Mouse (Mus musculus) ES-E14 (cell line): ENCODE measurements around the gene Nos2. TPM values are rescaled to one million over a fixed set of nuclear protein-coding genes. Genes with fewer than 3 reads are reported as not detected.
"Not testable (repeated sequence)": the region's sequence is repeated elsewhere in the genome, so short reads cannot be mapped to it uniquely, and the experiment has no call there.

ENCODE experiments used
- DNase-seq: peaks from one replicate; pipeline ENCODE4 v3.0.0-alpha.2; 2013; ENCODE audit warnings: low read depth, low spot score
- H3K27ac ChIP-seq: 2 replicates; pipeline ENCODE4 v1.5.1; 2012; ENCODE audit warnings: low read depth, mild to moderate bottlenecking, low read length, moderate library complexity, mixed read lengths; ENCODE audit not compliant: poor library complexity, insufficient read depth, severe bottlenecking
- H3K36me3 ChIP-seq: 2 replicates; pipeline ENCODE4 v1.6.1; 2012; ENCODE audit warnings: mild to moderate bottlenecking, low read length, moderate library complexity, mixed read lengths; ENCODE audit not compliant: control insufficient read depth, poor library complexity, insufficient read depth, severe bottlenecking
- H3K4me1 ChIP-seq, 2 experiments: fragments of 150-350 bp in 1 of 2; sonication (generic) in 1 of 2; 2 replicates each; pipeline ENCODE4 v1.6.1; 2012; ENCODE audit warnings: low read length in 2 of 2, mild to moderate bottlenecking in 1 of 2, mixed read lengths in 1 of 2; ENCODE audit not compliant: control insufficient read depth in 2 of 2, insufficient read depth in 2 of 2, poor library complexity in 1 of 2
- H3K4me3 ChIP-seq, 2 experiments: fragments of 150-350 bp in 1 of 2; sonication (generic) in 1 of 2; 2 replicates each; pipeline ENCODE4 v1.5.1; 2012; ENCODE audit warnings: low read length in 2 of 2, low read depth in 1 of 2, mild to moderate bottlenecking in 1 of 2, mixed read lengths in 1 of 2; ENCODE audit not compliant: insufficient read depth in 1 of 2, poor library complexity in 1 of 2, severe bottlenecking in 1 of 2
- H3K9ac ChIP-seq: 2 replicates; pipeline ENCODE4 v1.6.1; 2012; ENCODE audit warnings: low read depth, mild to moderate bottlenecking, low read length, mixed read lengths; ENCODE audit not compliant: poor library complexity, insufficient read depth, severe bottlenecking
- H3K9me3 ChIP-seq: fragments of 150-350 bp; sonication (generic); 2 replicates; pipeline ENCODE4 v1.6.1; 2012; ENCODE audit warnings: low read depth, mild to moderate bottlenecking, low read length; ENCODE audit not compliant: control insufficient read depth, insufficient read depth
- CHD2 ChIP-seq: IDR thresholded peaks from 2 replicates; pipeline ENCODE4 v1.6.1; 2014; ENCODE audit warnings: mild to moderate bottlenecking, low read depth, low read length, inconsistent platforms
- HCFC1 ChIP-seq: IDR thresholded peaks from 2 replicates; pipeline ENCODE4 v1.6.1; 2012; ENCODE audit warnings: low read length, inconsistent platforms, borderline replicate concordance; ENCODE audit not compliant: insufficient read depth
- MAFK ChIP-seq: IDR thresholded peaks from 2 replicates; pipeline ENCODE4 v1.6.1; 2014; ENCODE audit warnings: mild to moderate bottlenecking, low read depth, low read length, inconsistent platforms; ENCODE audit not compliant: insufficient read depth
- ZC3H11A ChIP-seq: IDR thresholded peaks from 2 replicates; pipeline ENCODE4 v1.6.1; 2012; ENCODE audit warnings: low read depth, mild to moderate bottlenecking, inconsistent platforms, low read length, borderline replicate concordance
- ZNF384 ChIP-seq: IDR thresholded peaks from 2 replicates; pipeline ENCODE4 v1.6.1; 2012; ENCODE audit warnings: low read depth, low read length, inconsistent platforms
- in situ Hi-C, 2 experiments: fragments of 600-800 bp; cut with MboI; formaldehyde crosslinking; loops; one replicate each; pipeline ENCODE4 v1.15.1; 2025; ENCODE audit warnings: low sequenced_read_pairs in 2 of 2, inconsistent platforms in 1 of 2; ENCODE audit not compliant: unreplicated experiment in 2 of 2
- total RNA-seq: library from RNA; depleted of rRNA; stranded (reverse); fragments of 300-350 nt; gene quantifications from 2 replicates; pipeline ENCODE4 v1.2.3, GENCODE M21; 2012

Nos2 gene
- total RNA-seq, 1 experiment = 0.22 TPM

GRCm38 (mm10) chr11:78986311-78987002 is 65.9 kb downstream of the Nos2 start:
- in situ Hi-C loops = no loop called here
- Histone ChIP-seq H3K4me3 (no peak overlapping the region), H3K4me1 (no peaks in the 10 kb centered on the region), H3K36me3 (no peaks in the 10 kb centered on the region), H3K9me3 (peaks cover 2% of the 10 kb centered on the region; the same call in 1 of the 2 replicates), H3K9ac (no peak overlapping the region), H3K27ac (no peak overlapping the region)
- no peak for DNase-seq
- TF ChIP-seq ZNF384 (no peak), HCFC1 (no peak), ZC3H11A (no peak), MAFK (no peak), CHD2 (no peak)

DNA sequence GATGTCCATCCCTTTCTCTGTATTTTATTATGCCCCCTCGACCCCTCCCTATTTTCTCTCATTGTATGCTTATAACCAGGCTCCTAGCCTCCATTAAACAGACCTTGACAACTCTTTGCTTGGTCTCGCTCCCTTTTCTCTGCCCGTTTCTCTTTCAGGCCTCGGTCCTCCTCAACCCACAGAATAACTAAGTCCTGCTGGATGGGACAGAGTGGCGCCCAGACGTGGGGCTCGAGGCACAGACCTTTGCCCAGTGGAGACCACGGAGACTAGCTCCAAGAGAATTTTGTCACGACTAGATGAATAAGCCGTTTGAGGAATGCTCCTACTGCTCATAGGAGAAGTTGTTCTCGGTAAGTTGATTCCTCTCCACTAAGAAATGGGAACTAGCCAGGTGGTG is 68.6 kb downstream of the Nos2 start:
- H3K9me3 ChIP-seq, H3K9ac ChIP-seq, H3K36me3 ChIP-seq, in situ Hi-C loops, DNase-seq, H3K27ac ChIP-seq, H3K4me3 ChIP-seq, H3K4me1 ChIP-seq: not testable (repeated sequence)

DNA sequence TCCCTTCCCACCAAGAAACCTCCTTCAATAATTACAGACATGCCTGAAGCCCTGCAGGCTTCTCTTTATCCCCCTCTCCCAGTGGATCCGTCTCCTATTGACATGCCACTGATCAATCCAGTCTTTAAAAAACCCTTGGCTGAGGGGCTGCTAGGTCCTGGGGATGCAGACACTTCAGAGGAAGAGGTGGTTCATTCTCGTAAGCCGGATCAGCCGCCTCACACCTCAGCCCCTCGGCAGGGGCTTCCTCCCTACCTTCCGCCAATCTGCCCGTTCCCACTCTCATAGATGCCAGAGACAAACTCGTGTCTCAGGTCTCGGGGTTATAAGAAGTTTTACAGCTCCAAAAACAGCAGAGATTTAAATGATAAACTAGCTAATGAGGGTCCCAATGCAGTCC is 69.5 kb downstream of the Nos2 start:
- DNase-seq = no peak
- in situ Hi-C loops = no loop called here
- Histone ChIP-seq H3K4me1 (no peaks in the 10 kb centered on the region), H3K9ac (no peak overlapping the region), H3K9me3 (peaks cover 6% of the 10 kb centered on the region), H3K27ac (no peak overlapping the region), H3K36me3 (no peaks in the 10 kb centered on the region), H3K4me3 (no peak overlapping the region)
- TF ChIP-seq CHD2 (no peak), HCFC1 (no peak), ZNF384 (no peak), ZC3H11A (no peak), MAFK (no peak)

DNA sequence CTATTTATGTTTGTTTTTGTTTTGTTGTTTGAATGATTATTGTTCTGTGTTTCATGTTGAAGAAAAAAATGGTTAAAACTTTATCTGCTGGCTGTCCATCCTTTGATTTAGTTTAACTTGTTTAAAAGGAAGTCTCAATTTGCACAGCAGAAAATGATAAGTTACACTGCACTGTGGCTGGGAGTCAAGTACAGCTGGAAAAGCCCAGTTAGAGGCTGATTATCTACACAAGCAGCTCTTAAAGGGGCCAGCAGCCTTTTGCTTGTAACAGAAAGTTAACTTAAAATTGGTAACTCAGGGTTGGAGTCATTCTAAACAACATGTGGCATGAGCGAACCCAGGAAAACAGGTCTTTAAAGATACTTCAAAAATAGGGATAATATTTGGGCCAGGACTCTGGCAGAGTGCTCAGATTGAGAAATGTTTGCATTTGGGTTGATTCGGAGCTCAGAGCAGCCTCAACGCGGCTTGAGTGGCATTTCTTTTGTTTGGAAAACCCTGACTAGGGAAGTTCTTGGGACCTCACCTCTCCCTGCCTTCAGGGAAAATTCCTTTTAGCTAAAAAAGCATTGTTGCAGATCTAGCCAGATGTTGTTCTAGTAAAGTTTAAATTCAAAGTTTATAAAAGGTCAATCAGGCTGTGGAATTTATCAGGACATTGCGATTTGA is 70.4 kb downstream of the Nos2 start:
- H3K9me3 ChIP-seq, H3K4me3 ChIP-seq, DNase-seq, H3K36me3 ChIP-seq, H3K9ac ChIP-seq, H3K4me1 ChIP-seq, H3K27ac ChIP-seq, in situ Hi-C loops: not testable (repeated sequence)

GRCm38 (mm10) chr11:78999118-78999517 is 78.5 kb downstream of the Nos2 start:
- Histone ChIP-seq H3K9ac (no peak overlapping the region), H3K4me3 (no peak overlapping the region), H3K27ac (peak overlapping the region; percentile 12; the same call in 1 of the 2 replicates), H3K36me3 (no peaks in the 10 kb centered on the region), H3K4me1 (peaks cover 11 to 15% of the 10 kb centered on the region in 2 experiments), H3K9me3 (peaks cover 6% of the 10 kb centered on the region; the same call in 1 of the 2 replicates)
- TF ChIP-seq ZNF384 (no peak), HCFC1 (no peak), ZC3H11A (no peak), MAFK (no peak), CHD2 (no peak)
- DNase-seq = no peak
- in situ Hi-C loops = no loop called here
